Mouse (Mus musculus): Measurements from ENCODE around the gene Ccdc134. TPM values are rescaled to one million over a fixed set of nuclear protein-coding genes. Genes with fewer than 3 reads are reported as not detected.

Gene Ccdc134
- total RNA-seq, 1 experiment: 28.8 TPM

DNA sequence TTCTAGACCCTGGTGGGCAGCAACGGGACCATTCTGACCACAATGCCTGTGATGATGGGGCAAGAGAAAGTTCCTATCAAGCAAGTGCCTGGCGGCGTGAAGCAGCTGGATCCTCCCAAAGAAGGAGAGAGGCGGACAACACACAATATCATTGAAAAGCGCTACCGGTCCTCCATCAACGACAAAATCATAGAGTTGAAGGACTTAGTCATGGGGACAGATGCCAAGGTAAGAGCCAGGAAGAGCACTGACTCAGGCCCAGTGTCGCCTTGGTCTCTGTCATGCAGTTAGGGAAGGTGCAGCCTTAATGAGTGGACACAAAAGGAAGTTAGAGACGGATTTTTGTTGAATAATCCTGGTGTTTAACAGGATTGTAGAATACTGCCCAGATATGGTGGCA is 47.4 kb downstream of the Ccdc134 start:
- in situ Hi-C loops (cut with MboI; ENCODE audit: low sequenced_read_pairs in 2 of 2, unreplicated experiment in 2 of 2): no loop called here

DNA sequence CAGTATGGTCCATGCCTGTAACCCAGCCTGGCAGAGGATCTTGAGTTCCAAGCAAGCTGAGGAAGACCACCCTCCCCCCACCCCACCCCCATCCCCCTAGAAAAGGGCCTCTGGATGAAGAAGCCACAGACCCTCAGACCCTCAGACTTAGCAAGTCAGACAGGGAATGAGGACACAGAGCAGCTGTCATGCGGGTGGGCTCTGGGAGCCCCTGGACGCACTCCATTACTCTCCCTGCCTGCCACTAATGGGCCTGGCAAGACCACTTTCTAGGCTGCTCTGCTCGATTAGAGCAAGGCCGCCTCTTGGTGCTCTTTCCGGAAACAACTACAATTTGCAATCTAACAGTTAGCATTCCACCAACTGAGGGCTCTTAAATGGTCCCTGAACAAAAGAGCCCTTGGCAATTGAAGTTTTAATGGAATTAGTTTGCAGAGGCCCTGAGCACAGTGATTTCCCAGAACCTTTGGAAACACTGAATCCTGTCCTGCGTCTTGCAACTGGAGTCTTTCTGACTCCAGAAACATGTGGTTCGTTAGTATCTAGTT is 50.1 kb downstream of the Ccdc134 start:
- Histone ChIP-seq H3K4me3 (ENCODE audit: insufficient read depth in 1 of 2, low read depth in 1 of 2, low read length in 2 of 2, poor library complexity in 1 of 2, severe bottlenecking in 1 of 2) (no peak overlapping the region), H3K27ac (ENCODE audit: insufficient read depth, low read depth, low read length, poor library complexity, severe bottlenecking) (no peak overlapping the region), H3K36me3 (ENCODE audit: control insufficient read depth, insufficient read depth, low read length, poor library complexity, severe bottlenecking) (peaks cover 72% of the 10 kb centered on the region), H3K4me1 (ENCODE audit: control insufficient read depth in 2 of 2, insufficient read depth in 2 of 2, low read length in 2 of 2, poor library complexity in 1 of 2) (peaks cover 0 to 2% of the 10 kb centered on the region in 2 experiments; a peak in 1 of 4 replicates), H3K9ac (ENCODE audit: insufficient read depth, low read depth, low read length, poor library complexity, severe bottlenecking) (no peak overlapping the region), H3K9me3 (ENCODE audit: control insufficient read depth, insufficient read depth, low read depth, low read length) (no peaks in the 10 kb centered on the region)
- in situ Hi-C loops (cut with MboI; ENCODE audit: low sequenced_read_pairs in 2 of 2, unreplicated experiment in 2 of 2): no loop called here
- no peak for TF ChIP-seq HCFC1 (IDR thresholded peaks at IDR 0.05; ENCODE audit: borderline replicate concordance, insufficient read depth, low read length)
- no peak for TF ChIP-seq CHD2 (IDR thresholded peaks at IDR 0.05; ENCODE audit: low read depth, low read length)
- no peak for TF ChIP-seq MAFK (IDR thresholded peaks at IDR 0.05; ENCODE audit: insufficient read depth, low read depth, low read length)
- TF ChIP-seq ZNF384 (IDR thresholded peaks at IDR 0.05; ENCODE audit: low read depth, low read length): no peak
- TF ChIP-seq ZC3H11A (IDR thresholded peaks at IDR 0.05; ENCODE audit: borderline replicate concordance, low read depth, low read length): no peak
- DNase-seq (ENCODE audit: low read depth, low spot score): no peak

More for the DNA sequence above, 47.4 kb downstream of the Ccdc134 start:
- no peak overlapping the region for H3K9ac ChIP-seq (ENCODE audit: insufficient read depth, low read depth, low read length, poor library complexity, severe bottlenecking)
- no peak overlapping the region for H3K4me3 ChIP-seq (ENCODE audit: insufficient read depth in 1 of 2, low read depth in 1 of 2, low read length in 2 of 2, poor library complexity in 1 of 2, severe bottlenecking in 1 of 2)
- H3K4me1 ChIP-seq (ENCODE audit: control insufficient read depth in 2 of 2, insufficient read depth in 2 of 2, low read length in 2 of 2, poor library complexity in 1 of 2): peaks cover 4 to 10% of the 10 kb centered on the region in 2 experiments; a peak in 2 of 4 replicates
- H3K36me3 ChIP-seq (ENCODE audit: control insufficient read depth, insufficient read depth, low read length, poor library complexity, severe bottlenecking): peaks cover 69% of the 10 kb centered on the region
- DNase-seq (ENCODE audit: low read depth, low spot score): no peak
- no peaks in the 10 kb centered on the region for H3K9me3 ChIP-seq (ENCODE audit: control insufficient read depth, insufficient read depth, low read depth, low read length)
- H3K27ac ChIP-seq (ENCODE audit: insufficient read depth, low read depth, low read length, poor library complexity, severe bottlenecking): no peak overlapping the region
- TF ChIP-seq ZNF384 (IDR thresholded peaks at IDR 0.05; ENCODE audit: low read depth, low read length): no peak
- TF ChIP-seq HCFC1 (IDR thresholded peaks at IDR 0.05; ENCODE audit: borderline replicate concordance, insufficient read depth, low read length): no peak
- TF ChIP-seq ZC3H11A (IDR thresholded peaks at IDR 0.05; ENCODE audit: borderline replicate concordance, low read depth, low read length): no peak
- TF ChIP-seq MAFK (IDR thresholded peaks at IDR 0.05; ENCODE audit: insufficient read depth, low read depth, low read length): no peak
- no peak for TF ChIP-seq CHD2 (IDR thresholded peaks at IDR 0.05; ENCODE audit: low read depth, low read length)

DNA sequence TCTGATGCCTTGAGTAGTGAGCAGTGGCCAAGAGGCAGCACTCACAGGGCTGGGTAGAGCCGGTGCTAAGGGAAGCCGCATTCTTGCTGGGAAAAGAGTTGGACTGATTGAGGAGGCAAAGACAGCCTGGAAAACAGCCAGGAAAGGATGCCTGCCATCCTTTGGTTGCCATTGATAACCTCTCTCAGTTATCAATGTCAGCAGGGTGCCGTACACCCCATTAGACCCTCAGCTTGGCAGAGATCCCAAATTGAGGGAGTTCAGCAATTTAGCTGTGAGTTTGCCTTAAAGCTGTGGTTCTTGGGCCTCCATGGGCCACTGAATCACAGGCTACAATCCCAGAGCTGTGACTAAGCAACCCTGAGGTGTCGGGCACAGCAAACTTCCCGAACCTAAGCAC is 53.4 kb downstream of the Ccdc134 start:
- in situ Hi-C loops (cut with MboI; ENCODE audit: low sequenced_read_pairs in 2 of 2, unreplicated experiment in 2 of 2): no loop called here
- TF ChIP-seq HCFC1 (IDR thresholded peaks at IDR 0.05; ENCODE audit: borderline replicate concordance, insufficient read depth, low read length): no peak
- no peak for TF ChIP-seq ZNF384 (IDR thresholded peaks at IDR 0.05; ENCODE audit: low read depth, low read length)
- no peak for TF ChIP-seq MAFK (IDR thresholded peaks at IDR 0.05; ENCODE audit: insufficient read depth, low read depth, low read length)
- TF ChIP-seq CHD2 (IDR thresholded peaks at IDR 0.05; ENCODE audit: low read depth, low read length): no peak
- TF ChIP-seq ZC3H11A (IDR thresholded peaks at IDR 0.05; ENCODE audit: borderline replicate concordance, low read depth, low read length): no peak
- DNase-seq (ENCODE audit: low read depth, low spot score): no peak

DNA sequence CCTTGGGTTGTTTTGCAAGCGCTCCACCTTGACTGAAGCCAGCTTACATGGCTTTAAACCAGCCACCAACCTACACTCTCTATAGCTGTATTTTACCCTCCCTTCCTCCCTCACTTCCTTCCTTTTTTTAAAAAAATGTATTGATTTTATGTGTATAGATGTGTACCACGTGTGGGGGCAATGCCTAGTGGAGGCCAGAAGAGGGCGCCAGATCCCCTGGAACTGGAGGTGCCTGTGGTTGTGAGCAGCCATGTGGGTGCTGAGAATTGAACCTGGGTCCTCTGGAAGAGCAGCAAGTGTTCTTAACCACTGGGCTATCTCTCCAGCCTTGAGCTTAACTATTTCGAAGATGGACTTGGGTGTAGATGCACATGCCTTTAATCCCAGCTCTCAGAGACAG is 54.6 kb downstream of the Ccdc134 start:
- TF ChIP-seq MAFK (IDR thresholded peaks at IDR 0.05; ENCODE audit: insufficient read depth, low read depth, low read length) (no peak), ZC3H11A (IDR thresholded peaks at IDR 0.05; ENCODE audit: borderline replicate concordance, low read depth, low read length) (no peak), CHD2 (IDR thresholded peaks at IDR 0.05; ENCODE audit: low read depth, low read length) (no peak), HCFC1 (IDR thresholded peaks at IDR 0.05; ENCODE audit: borderline replicate concordance, insufficient read depth, low read length) (no peak), ZNF384 (IDR thresholded peaks at IDR 0.05; ENCODE audit: low read depth, low read length) (no peak)
- no peak for DNase-seq (ENCODE audit: low read depth, low spot score)
- Histone ChIP-seq H3K4me1 (ENCODE audit: control insufficient read depth in 2 of 2, insufficient read depth in 2 of 2, low read length in 2 of 2, poor library complexity in 1 of 2) (peaks cover 0 to 8% of the 10 kb centered on the region in 2 experiments; a peak in 1 of 4 replicates), H3K36me3 (ENCODE audit: control insufficient read depth, insufficient read depth, low read length, poor library complexity, severe bottlenecking) (peaks cover 90% of the 10 kb centered on the region), H3K4me3 (ENCODE audit: insufficient read depth in 1 of 2, low read depth in 1 of 2, low read length in 2 of 2, poor library complexity in 1 of 2, severe bottlenecking in 1 of 2) (no peak overlapping the region), H3K9me3 (ENCODE audit: control insufficient read depth, insufficient read depth, low read depth, low read length) (no peaks in the 10 kb centered on the region), H3K9ac (ENCODE audit: insufficient read depth, low read depth, low read length, poor library complexity, severe bottlenecking) (no peak overlapping the region), H3K27ac (ENCODE audit: insufficient read depth, low read depth, low read length, poor library complexity, severe bottlenecking) (no peak overlapping the region)
- in situ Hi-C loops (cut with MboI; ENCODE audit: low sequenced_read_pairs in 2 of 2, unreplicated experiment in 2 of 2): no loop called here

More for the DNA sequence above, 53.4 kb downstream of the Ccdc134 start:
- H3K9me3 ChIP-seq (ENCODE audit: control insufficient read depth, insufficient read depth, low read depth, low read length): no peaks in the 10 kb centered on the region
- peaks cover 90% of the 10 kb centered on the region for H3K36me3 ChIP-seq (ENCODE audit: control insufficient read depth, insufficient read depth, low read length, poor library complexity, severe bottlenecking)
- H3K27ac ChIP-seq (ENCODE audit: insufficient read depth, low read depth, low read length, poor library complexity, severe bottlenecking): no peak overlapping the region
- H3K9ac ChIP-seq (ENCODE audit: insufficient read depth, low read depth, low read length, poor library complexity, severe bottlenecking): no peak overlapping the region
- no peak overlapping the region for H3K4me3 ChIP-seq (ENCODE audit: insufficient read depth in 1 of 2, low read depth in 1 of 2, low read length in 2 of 2, poor library complexity in 1 of 2, severe bottlenecking in 1 of 2)
- H3K4me1 ChIP-seq (ENCODE audit: control insufficient read depth in 2 of 2, insufficient read depth in 2 of 2, low read length in 2 of 2, poor library complexity in 1 of 2): peaks cover 0 to 5% of the 10 kb centered on the region in 2 experiments; a peak in 2 of 4 replicates

Data from ES-E14 (cell line).